Mouse (Mus musculus): ENCODE data around the gene Rnf214. TPM values are rescaled to one million over a fixed set of nuclear protein-coding genes. Genes with fewer than 3 reads are reported as not detected.

Rnf214 gene
- polyA plus RNA-seq, 1 experiment from 2014 or later = 39.8 TPM

DNA sequence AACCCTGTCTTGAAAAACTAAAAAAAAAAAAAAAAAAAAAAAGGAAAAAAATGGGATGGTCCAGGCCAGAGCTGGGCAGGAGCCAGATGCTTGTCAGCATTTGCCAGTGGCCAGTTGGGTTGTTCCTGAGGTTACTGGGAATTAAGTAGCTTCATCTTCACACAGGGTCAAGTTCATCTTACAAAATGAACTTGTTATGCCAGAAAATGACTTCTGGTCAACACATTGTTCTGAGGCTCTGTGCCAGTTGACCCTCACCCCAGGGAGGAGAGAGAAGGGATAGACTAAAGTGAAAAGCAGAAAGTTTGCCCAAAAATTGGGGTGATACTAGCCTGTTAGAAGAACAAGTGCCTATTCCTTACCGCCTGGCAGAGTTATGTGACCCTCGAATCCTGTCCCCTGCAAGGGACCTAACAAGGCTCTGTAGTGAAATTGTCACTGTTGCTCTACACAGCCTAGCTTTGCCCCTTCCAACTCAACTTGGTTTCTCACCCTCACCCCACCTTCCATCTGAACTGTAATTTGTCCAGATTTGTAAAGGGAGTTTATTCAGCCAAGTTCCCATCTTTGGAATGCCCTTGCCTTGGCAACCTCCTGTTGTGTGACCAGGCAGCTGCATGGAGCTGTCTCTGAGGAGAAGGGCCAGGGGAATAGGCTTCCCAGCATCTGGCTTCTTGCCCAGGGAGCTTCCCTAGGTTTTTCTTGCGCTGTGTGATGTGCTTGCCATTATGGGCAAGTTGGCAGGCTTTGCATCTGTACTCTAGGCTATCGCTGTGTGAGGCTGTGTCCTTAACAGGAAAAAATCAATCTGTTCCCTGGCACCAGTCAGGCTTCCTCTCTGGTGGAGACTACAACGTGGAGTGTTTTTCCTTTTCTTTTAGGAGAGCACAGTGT lies 10.6 kb upstream of the Rnf214 start:
- Histone ChIP-seq H3K9ac (ENCODE audit: low read length) (no peak overlapping the region), H3K4me1 (ENCODE audit: control insufficient read depth, insufficient read depth, low read length) (no peaks in the 10 kb centered on the region), H3K36me3 (ENCODE audit: control insufficient read depth, insufficient read depth, low read length) (peaks cover 23% of the 10 kb centered on the region; the same call in 1 of the 2 replicates), H3K4me2 (ENCODE audit: low read depth, low read length) (no peak overlapping the region), H3K27me3 (ENCODE audit: control insufficient read depth, insufficient read depth, low read length) (no peaks in the 10 kb centered on the region), H3K27ac (ENCODE audit: low read length) (peak overlapping the region; percentile 67), H3K9me3 (replicated peaks; ENCODE audit: control insufficient read depth, low read length) (no peaks in the 10 kb centered on the region), H3K4me3 (replicated peaks; ENCODE audit: low read length) (no peak overlapping the region)
- 75% methylated on average over 5 of the region's 5 CpGs for WGBS
- peak; percentile 76 for ATAC-seq (ENCODE audit: insufficient read depth, low FRiP score)

DNA sequence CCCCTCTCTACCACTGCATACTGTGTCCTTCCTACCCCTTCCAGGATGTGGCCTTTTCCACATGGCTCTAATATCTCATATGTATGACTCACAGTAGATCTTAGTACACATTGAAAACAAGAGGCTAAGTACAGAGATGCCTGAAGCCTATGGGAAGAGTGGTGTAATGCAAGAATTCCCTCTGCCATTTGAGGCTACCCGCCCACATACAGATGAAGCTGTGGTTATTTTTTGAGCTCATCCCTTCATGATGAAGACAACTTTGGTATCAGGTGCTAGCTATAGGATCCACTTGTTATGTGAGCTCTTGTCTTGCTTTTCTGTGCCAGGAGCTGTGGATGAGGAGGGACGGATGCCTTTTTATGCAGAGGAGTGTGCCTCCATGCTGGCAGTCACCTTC lies 8.9 kb upstream of the Rnf214 start:
- Histone ChIP-seq H3K4me3 (replicated peaks; ENCODE audit: low read length) (no peak overlapping the region), H3K27me3 (ENCODE audit: control insufficient read depth, insufficient read depth, low read length) (no peaks in the 10 kb centered on the region), H3K9me3 (replicated peaks; ENCODE audit: control insufficient read depth, low read length) (no peaks in the 10 kb centered on the region), H3K4me1 (ENCODE audit: control insufficient read depth, insufficient read depth, low read length) (no peaks in the 10 kb centered on the region), H3K27ac (ENCODE audit: low read length) (no peak overlapping the region), H3K9ac (ENCODE audit: low read length) (no peak overlapping the region), H3K36me3 (ENCODE audit: control insufficient read depth, insufficient read depth, low read length) (peaks cover 23% of the 10 kb centered on the region; the same call in 1 of the 2 replicates), H3K4me2 (ENCODE audit: low read depth, low read length) (no peak overlapping the region)
- WGBS = 93% methylated on average over 2 of the region's 2 CpGs
- ATAC-seq (ENCODE audit: insufficient read depth, low FRiP score) = no peak

DNA sequence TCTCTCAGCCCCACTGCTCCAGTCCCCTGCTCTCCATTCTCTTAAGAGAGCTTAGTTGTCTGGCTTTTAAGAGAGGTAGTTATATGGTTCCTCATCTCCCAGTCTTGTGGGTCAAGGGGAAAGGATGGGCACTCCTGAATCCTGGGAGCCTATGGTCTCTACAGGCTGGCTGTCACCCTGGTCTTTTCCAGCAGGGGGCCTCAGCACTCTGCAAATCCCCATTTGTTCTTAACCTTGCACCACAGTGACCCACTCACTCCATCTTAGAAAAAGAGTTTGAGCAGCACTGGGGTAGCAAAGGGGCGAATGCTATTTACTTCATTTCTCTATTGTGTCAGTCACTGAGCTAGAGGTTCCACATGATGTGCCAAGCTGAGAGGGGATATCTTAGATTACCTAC lies 5.0 kb upstream of the Rnf214 start:
- Histone ChIP-seq H3K4me2 (ENCODE audit: low read depth, low read length) (no peak overlapping the region), H3K9me3 (replicated peaks; ENCODE audit: control insufficient read depth, low read length) (no peaks in the 10 kb centered on the region), H3K4me3 (replicated peaks; ENCODE audit: low read length) (no peak overlapping the region), H3K27me3 (ENCODE audit: control insufficient read depth, insufficient read depth, low read length) (no peaks in the 10 kb centered on the region), H3K36me3 (ENCODE audit: control insufficient read depth, insufficient read depth, low read length) (peaks cover 21% of the 10 kb centered on the region; the same call in 1 of the 2 replicates), H3K27ac (ENCODE audit: low read length) (no peak overlapping the region), H3K4me1 (ENCODE audit: control insufficient read depth, insufficient read depth, low read length) (peaks cover 9% of the 10 kb centered on the region), H3K9ac (ENCODE audit: low read length) (no peak overlapping the region)
- ATAC-seq (ENCODE audit: insufficient read depth, low FRiP score) = no peak
- 54% methylated on average over 1 of the region's 1 CpGs for WGBS

DNA sequence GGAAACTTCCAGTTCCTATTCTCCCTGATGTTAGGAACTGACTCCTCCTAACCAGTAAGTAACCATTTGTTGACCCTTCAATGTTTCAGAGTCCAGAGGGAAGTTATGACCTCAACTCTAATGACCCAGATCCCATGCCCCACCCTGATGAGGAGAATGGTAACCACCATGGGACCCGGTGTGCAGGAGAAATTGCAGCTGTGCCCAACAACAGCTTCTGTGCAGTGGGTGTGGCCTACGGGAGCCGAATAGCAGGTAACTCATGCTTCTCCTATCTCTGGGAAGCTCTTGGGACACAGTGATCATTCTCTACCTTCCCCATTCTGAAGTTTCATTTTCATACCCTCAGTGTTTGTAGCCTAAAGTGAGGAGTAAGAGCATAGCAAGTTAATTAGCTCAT lies 4.3 kb upstream of the Rnf214 start:
- ATAC-seq (ENCODE audit: insufficient read depth, low FRiP score) = no peak
- WGBS = 88% methylated on average over 3 of the region's 3 CpGs
- no peak overlapping the region for H3K4me2 ChIP-seq (ENCODE audit: low read depth, low read length)

DNA sequence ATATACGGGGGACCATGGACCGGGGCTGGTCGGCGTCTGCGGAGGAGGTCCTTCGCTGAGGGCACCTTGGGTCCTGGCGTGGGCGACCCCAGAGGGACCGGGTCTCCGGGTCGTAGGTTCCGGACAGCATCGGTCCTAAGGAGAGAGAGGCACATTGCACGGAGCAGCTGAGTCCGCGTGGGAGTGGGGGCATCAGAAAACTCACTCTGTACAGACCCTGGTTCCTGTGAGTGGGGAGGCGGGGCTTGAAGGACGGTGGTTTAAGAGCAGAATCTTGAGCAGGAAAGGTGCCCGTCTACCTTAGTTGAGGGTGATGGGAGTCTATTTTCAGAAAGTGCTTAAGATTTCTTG lies 342 bp upstream of the Rnf214 start:
- peak overlapping the region; percentile 99 for H3K27ac ChIP-seq (ENCODE audit: low read length)
- peak; percentile 25; the same call in 1 of the 2 replicates for ATAC-seq (ENCODE audit: insufficient read depth, low FRiP score)
- no peaks in the 10 kb centered on the region for H3K27me3 ChIP-seq (ENCODE audit: control insufficient read depth, insufficient read depth, low read length)
- H3K4me3 ChIP-seq (replicated peaks; ENCODE audit: low read length) = peak overlapping the region; percentile 73
- peaks cover 20% of the 10 kb centered on the region for H3K4me1 ChIP-seq (ENCODE audit: control insufficient read depth, insufficient read depth, low read length)
- under 1% methylated on average over 19 of the region's 19 CpGs for WGBS
- H3K4me2 ChIP-seq (ENCODE audit: low read depth, low read length) = peak overlapping the region; percentile 77
- H3K9ac ChIP-seq (ENCODE audit: low read length) = peak overlapping the region; percentile 97
- no peaks in the 10 kb centered on the region for H3K9me3 ChIP-seq (replicated peaks; ENCODE audit: control insufficient read depth, low read length)
- H3K36me3 ChIP-seq (ENCODE audit: control insufficient read depth, insufficient read depth, low read length) = peaks cover 3% of the 10 kb centered on the region; the same call in 1 of the 2 replicates

More for the DNA sequence above, 4.3 kb upstream of the Rnf214 start:
- Histone ChIP-seq H3K9me3 (replicated peaks; ENCODE audit: control insufficient read depth, low read length) (no peaks in the 10 kb centered on the region), H3K27me3 (ENCODE audit: control insufficient read depth, insufficient read depth, low read length) (no peaks in the 10 kb centered on the region), H3K4me1 (ENCODE audit: control insufficient read depth, insufficient read depth, low read length) (peaks cover 9% of the 10 kb centered on the region), H3K27ac (ENCODE audit: low read length) (no peak overlapping the region), H3K9ac (ENCODE audit: low read length) (no peak overlapping the region), H3K36me3 (ENCODE audit: control insufficient read depth, insufficient read depth, low read length) (peaks cover 19% of the 10 kb centered on the region; the same call in 1 of the 2 replicates), H3K4me3 (replicated peaks; ENCODE audit: low read length) (no peak overlapping the region)

DNA sequence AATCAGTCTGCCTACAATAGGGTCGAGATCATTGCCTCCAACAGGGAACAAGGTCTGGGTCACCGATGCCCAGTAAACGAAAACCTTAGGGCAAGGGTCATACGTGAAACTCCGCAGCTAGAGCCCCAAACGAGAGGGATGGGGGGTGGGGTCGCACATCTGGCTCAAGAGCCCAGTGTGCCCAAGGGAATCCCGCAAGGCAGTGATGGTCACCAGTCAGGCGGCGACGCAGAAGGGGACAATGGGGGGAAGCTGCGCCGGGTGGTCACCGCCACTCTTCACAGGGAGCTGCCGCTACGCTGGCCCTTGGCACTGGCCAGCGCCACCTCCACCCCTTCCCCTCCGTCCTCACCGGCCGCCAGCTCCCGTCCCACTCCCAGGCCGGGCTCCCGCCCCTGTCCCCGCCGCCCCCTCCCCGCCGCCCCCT lies 887 bp downstream of the Rnf214 start:
- Histone ChIP-seq H3K9ac (ENCODE audit: low read length) (peak overlapping the region; percentile 97), H3K4me2 (ENCODE audit: low read depth, low read length) (peak overlapping the region; percentile 88), H3K4me1 (ENCODE audit: control insufficient read depth, insufficient read depth, low read length) (peaks cover 20% of the 10 kb centered on the region), H3K4me3 (replicated peaks; ENCODE audit: low read length) (peak overlapping the region; percentile 73), H3K9me3 (replicated peaks; ENCODE audit: control insufficient read depth, low read length) (no peaks in the 10 kb centered on the region), H3K36me3 (ENCODE audit: control insufficient read depth, insufficient read depth, low read length) (peaks cover 3% of the 10 kb centered on the region; the same call in 1 of the 2 replicates), H3K27ac (ENCODE audit: low read length) (peak overlapping the region; percentile 99), H3K27me3 (ENCODE audit: control insufficient read depth, insufficient read depth, low read length) (no peaks in the 10 kb centered on the region)
- WGBS = under 1% methylated on average over 24 of the region's 27 CpGs
- peak; percentile 54; the same call in 1 of the 2 replicates for ATAC-seq (ENCODE audit: insufficient read depth, low FRiP score)

DNA sequence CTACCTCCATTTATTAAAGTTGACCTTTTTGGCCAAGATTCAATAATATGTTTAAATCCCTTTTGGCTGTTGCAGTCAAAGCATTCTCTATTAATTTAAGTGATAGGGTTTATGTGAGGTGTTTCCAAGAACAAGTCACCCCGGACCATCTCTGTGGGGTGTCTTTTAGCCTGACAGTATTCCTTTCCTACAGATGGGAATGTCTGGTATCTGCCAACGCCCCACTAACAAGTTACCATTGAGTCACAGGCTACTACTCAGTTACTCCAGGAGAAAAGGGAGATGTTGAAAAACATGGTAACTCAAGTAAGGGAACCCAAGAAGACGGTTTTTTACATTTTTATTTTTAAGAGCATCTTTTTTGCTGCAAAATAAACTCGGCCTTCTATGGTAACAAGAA lies 1.5 kb downstream of the Rnf214 start:
- WGBS = 54% methylated on average over 4 of the region's 4 CpGs
- peak overlapping the region; percentile 73 for H3K4me3 ChIP-seq (replicated peaks; ENCODE audit: low read length)
- H3K9ac ChIP-seq (ENCODE audit: low read length) = peak overlapping the region; percentile 97
- H3K9me3 ChIP-seq (replicated peaks; ENCODE audit: control insufficient read depth, low read length) = no peaks in the 10 kb centered on the region
- peak overlapping the region; percentile 88 for H3K4me2 ChIP-seq (ENCODE audit: low read depth, low read length)
- ATAC-seq (ENCODE audit: insufficient read depth, low FRiP score) = no peak
- H3K27ac ChIP-seq (ENCODE audit: low read length) = no peak overlapping the region
- H3K36me3 ChIP-seq (ENCODE audit: control insufficient read depth, insufficient read depth, low read length) = peaks cover 3% of the 10 kb centered on the region; the same call in 1 of the 2 replicates
- no peaks in the 10 kb centered on the region for H3K27me3 ChIP-seq (ENCODE audit: control insufficient read depth, insufficient read depth, low read length)
- H3K4me1 ChIP-seq (ENCODE audit: control insufficient read depth, insufficient read depth, low read length) = peaks cover 20% of the 10 kb centered on the region

DNA sequence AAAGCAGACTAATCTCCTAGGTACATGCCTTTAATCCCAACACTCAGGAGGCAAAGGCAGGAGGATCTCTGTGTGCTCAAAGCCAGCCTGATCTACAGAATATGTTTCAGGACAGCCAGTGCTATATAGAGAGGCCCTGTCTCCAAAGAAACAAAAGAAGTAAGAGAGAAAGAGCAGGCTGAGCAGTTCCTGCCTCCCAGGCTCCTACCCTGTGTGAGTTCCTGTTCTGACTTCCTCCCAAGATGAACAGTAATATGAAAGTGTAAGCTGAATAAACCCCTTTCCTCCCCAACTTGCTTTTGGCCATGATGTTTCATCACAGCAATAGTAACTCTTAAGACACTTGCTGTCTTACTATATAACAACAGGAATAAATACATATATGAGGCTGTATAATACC lies 13.0 kb downstream of the Rnf214 start:
- H3K36me3 ChIP-seq (ENCODE audit: control insufficient read depth, insufficient read depth, low read length) = peaks cover 4% of the 10 kb centered on the region; the same call in 1 of the 2 replicates
- H3K4me1 ChIP-seq (ENCODE audit: control insufficient read depth, insufficient read depth, low read length) = no peaks in the 10 kb centered on the region
- no peak overlapping the region for H3K27ac ChIP-seq (ENCODE audit: low read length)
- H3K9ac ChIP-seq (ENCODE audit: low read length) = no peak overlapping the region
- H3K27me3 ChIP-seq (ENCODE audit: control insufficient read depth, insufficient read depth, low read length) = no peaks in the 10 kb centered on the region
- no peak overlapping the region for H3K4me3 ChIP-seq (replicated peaks; ENCODE audit: low read length)
- H3K4me2 ChIP-seq (ENCODE audit: low read depth, low read length) = no peak overlapping the region
- no peak for ATAC-seq (ENCODE audit: insufficient read depth, low FRiP score)
- H3K9me3 ChIP-seq (replicated peaks; ENCODE audit: control insufficient read depth, low read length) = no peaks in the 10 kb centered on the region

DNA sequence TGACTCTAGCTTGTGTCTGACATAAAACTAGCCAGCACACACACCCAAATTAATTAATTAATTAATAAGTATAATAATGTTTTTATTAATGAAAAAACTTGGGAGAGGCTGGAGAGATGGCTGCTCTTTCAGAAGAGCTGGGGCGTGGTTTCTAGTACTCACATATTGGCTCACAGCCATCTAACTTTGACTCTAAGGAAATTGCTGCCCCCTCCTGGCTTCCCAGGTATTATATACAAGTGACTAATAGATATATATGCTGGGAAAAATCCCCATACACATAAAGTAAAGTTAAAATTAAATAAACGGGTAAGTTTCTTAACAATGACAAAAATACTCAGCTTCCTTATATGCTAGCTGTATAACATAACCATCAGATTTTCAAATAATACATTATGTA lies 28.8 kb downstream of the Rnf214 start:
- Histone ChIP-seq H3K4me2 (ENCODE audit: low read depth, low read length) (no peak overlapping the region), H3K4me1 (ENCODE audit: control insufficient read depth, insufficient read depth, low read length) (no peaks in the 10 kb centered on the region), H3K36me3 (ENCODE audit: control insufficient read depth, insufficient read depth, low read length) (0 out of 2 replicates have a peak, but pooled peaks cover 9% of the 10 kb centered on the region), H3K9me3 (replicated peaks; ENCODE audit: control insufficient read depth, low read length) (no peaks in the 10 kb centered on the region), H3K27me3 (ENCODE audit: control insufficient read depth, insufficient read depth, low read length) (no peaks in the 10 kb centered on the region), H3K4me3 (replicated peaks; ENCODE audit: low read length) (no peak overlapping the region), H3K9ac (ENCODE audit: low read length) (no peak overlapping the region), H3K27ac (ENCODE audit: low read length) (no peak overlapping the region)
- no peak for ATAC-seq (ENCODE audit: insufficient read depth, low FRiP score)
- WGBS = 65% methylated on average over 2 of the region's 2 CpGs

All from stomach, embryonic 16.5 days (tissue).